Mouse (Mus musculus): Measurements from ENCODE around the gene 1600015I10Rik.
A peak's percentile ranks its signal among the peaks of the same experiment; 100 is the strongest.

GRCm38 (mm10) chr6:48954946-48955345 is 25.3 kb downstream of the 1600015I10Rik start:
- TF ChIP-seq CTCF (IDR thresholded peaks at IDR 0.05; ENCODE audit: extremely low read depth, insufficient read length, insufficient replicate concordance, low read depth, low read length) (peak; percentile 55; the same call in 1 of the 2 replicates), POLR2A (IDR thresholded peaks at IDR 0.05; ENCODE audit: low read depth, low read length) (no peak)

Measured in small intestine, adult 2 months (tissue).